Mouse (Mus musculus): ENCODE measurements around the gene Prpf31.
"Not testable (repeated sequence)": the region's sequence is repeated elsewhere in the genome, so short reads cannot be mapped to it uniquely, and the experiment has no call there.

Gene Prpf31

GRCm38 (mm10) chr7:3629543-3630477 is at the start of gene Prpf31, which contains the start of gene Tfpt:
Gene Prpf31 (plus strand): TSS chr7:3629985.
Gene Tfpt (minus strand): TSS chr7:3629929.
- ATAC-seq (ENCODE audit: insufficient number of reproducible peaks, low FRiP score, low TSS enrichment), result peak; percentile 80

GRCm38 (mm10) chr7:3580029-3580428 is 49.8 kb upstream of the Prpf31 start:
- no peak for ATAC-seq (ENCODE audit: insufficient number of reproducible peaks, low FRiP score, low TSS enrichment)

- ATAC-seq (ENCODE audit: insufficient number of reproducible peaks, low FRiP score, low TSS enrichment), result no peak
Observed at GRCm38 (mm10) chr7:3585763-3586162, 44.0 kb upstream of the Prpf31 start.

GRCm38 (mm10) chr7:3586255-3586654 is 43.5 kb upstream of the Prpf31 start:
- no peak for ATAC-seq (ENCODE audit: insufficient number of reproducible peaks, low FRiP score, low TSS enrichment)

DNA sequence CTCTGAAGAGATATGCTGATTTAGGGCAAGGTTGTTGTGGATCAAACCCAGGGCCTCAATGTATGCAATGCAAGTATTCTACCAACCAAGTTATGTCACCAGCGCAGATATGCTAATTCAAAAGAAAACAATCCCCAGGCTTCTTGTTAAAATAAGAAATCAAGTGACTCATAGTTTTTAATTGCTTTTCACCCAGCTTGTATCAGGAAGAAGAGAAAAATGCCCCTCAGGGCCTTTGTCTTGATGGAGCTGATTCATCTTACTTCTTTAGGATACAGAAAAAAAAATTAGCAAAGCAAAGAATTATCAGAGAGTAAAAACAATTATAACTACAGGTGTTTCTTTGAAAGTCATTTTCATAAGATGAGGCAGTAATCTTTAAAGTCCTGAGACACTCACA is 42.5 kb upstream of the Prpf31 start:
- ATAC-seq (ENCODE audit: insufficient number of reproducible peaks, low FRiP score, low TSS enrichment), result no peak

- no peak for ATAC-seq (ENCODE audit: insufficient number of reproducible peaks, low FRiP score, low TSS enrichment)
Observed at GRCm38 (mm10) chr7:3590550-3590949, 39.2 kb upstream of the Prpf31 start.

- ATAC-seq (ENCODE audit: insufficient number of reproducible peaks, low FRiP score, low TSS enrichment), result no peak
Observed at GRCm38 (mm10) chr7:3591534-3591933, 38.3 kb upstream of the Prpf31 start.

GRCm38 (mm10) chr7:3593855-3594254 is 35.9 kb upstream of the Prpf31 start:
- ATAC-seq (ENCODE audit: insufficient number of reproducible peaks, low FRiP score, low TSS enrichment), result no peak

- no peak for ATAC-seq (ENCODE audit: insufficient number of reproducible peaks, low FRiP score, low TSS enrichment)
Observed at GRCm38 (mm10) chr7:3594686-3595085, 35.1 kb upstream of the Prpf31 start.

GRCm38 (mm10) chr7:3595146-3595545 is 34.6 kb upstream of the Prpf31 start:
- ATAC-seq (ENCODE audit: insufficient number of reproducible peaks, low FRiP score, low TSS enrichment), result no peak

GRCm38 (mm10) chr7:3597755-3598154 is 32.0 kb upstream of the Prpf31 start:
- not testable (repeated sequence) for ATAC-seq (ENCODE audit: insufficient number of reproducible peaks, low FRiP score, low TSS enrichment)

DNA sequence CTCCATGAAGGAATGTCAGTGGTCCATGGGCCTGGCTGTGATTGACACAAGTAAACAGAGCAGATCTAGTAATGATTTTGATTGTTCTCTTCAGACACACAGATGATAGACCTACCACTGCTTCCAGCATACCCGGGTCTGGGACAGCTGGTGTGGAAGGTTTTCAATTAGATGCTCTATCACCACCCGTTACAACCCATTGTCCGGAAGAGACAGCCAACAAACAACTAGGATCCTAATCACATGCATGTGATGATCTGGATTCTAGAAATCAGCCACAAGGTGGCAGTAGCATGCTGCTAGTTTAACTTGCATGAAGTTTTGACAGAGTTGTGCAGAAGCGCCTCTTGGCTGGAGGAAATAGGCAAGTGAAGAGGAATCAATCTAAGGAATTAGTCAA is 28.7 kb upstream of the Prpf31 start:
- no peak for ATAC-seq (ENCODE audit: insufficient number of reproducible peaks, low FRiP score, low TSS enrichment)

DNA sequence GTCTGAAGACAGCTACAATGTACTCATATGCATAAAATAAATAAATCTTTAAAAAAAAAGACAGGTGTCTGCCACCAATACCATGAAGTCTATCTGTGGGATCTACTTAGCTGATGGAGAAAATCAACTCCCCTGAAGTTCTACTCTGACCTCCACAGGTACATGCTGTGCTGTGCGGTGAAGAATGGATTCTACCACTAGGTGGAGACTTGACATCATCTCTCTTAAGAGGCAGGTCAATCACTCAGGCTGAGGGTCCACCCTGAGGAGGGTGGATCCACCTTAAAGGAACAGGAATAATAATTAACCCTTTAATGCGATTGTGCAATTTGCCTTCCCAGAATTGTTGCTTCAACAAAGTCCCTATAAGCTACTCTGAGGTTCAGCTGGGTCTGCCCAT is 23.0 kb upstream of the Prpf31 start:
- ATAC-seq (ENCODE audit: insufficient number of reproducible peaks, low FRiP score, low TSS enrichment), result no peak

- ATAC-seq (ENCODE audit: insufficient number of reproducible peaks, low FRiP score, low TSS enrichment), result no peak
Observed at GRCm38 (mm10) chr7:3607391-3607790, 22.4 kb upstream of the Prpf31 start.

GRCm38 (mm10) chr7:3608668-3609067 is 21.1 kb upstream of the Prpf31 start:
- ATAC-seq (ENCODE audit: insufficient number of reproducible peaks, low FRiP score, low TSS enrichment), result no peak

DNA sequence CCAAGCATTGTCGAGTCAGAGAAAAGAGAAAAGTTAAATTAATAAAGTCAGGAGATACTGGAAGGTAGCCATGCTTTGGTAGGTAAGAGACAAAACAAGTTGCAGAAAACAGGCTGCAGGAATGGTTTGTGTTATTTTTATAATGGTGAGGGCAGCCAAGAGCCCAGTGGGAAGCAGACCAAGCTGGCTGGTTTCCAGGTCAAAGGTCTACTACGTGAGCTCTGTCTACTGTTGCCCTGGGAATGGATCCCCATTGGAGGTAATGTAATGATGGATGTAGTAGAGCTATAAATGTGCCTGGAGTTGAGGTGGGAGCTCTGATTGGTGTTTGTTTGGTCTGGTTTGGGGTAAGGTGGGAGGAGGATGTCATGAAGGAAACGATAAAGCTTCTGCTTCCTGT is 20.7 kb upstream of the Prpf31 start:
- ATAC-seq (ENCODE audit: insufficient number of reproducible peaks, low FRiP score, low TSS enrichment), result no peak

GRCm38 (mm10) chr7:3610437-3610836 is 19.3 kb upstream of the Prpf31 start:
- no peak for ATAC-seq (ENCODE audit: insufficient number of reproducible peaks, low FRiP score, low TSS enrichment)

DNA sequence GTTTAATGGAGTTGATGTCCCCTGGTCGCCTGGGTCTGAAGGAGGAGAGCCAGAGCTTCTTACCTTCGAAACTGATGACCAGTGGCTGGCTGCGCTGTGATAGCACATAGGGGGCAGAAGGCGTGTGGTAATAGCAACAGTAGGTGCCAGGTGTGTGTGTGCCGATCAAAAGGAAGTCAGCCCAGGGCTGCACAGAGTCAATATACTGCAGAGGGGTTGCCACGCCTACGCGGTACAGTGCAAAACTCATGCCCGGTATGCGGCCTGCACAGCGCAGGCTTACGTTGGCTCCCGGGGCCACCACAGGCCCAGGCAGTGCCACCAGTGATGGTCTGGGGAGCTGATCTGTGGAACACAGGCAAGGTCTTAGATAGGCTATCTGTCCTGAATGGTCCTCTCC is 18.8 kb upstream of the Prpf31 start:
- no peak for ATAC-seq (ENCODE audit: insufficient number of reproducible peaks, low FRiP score, low TSS enrichment)

DNA sequence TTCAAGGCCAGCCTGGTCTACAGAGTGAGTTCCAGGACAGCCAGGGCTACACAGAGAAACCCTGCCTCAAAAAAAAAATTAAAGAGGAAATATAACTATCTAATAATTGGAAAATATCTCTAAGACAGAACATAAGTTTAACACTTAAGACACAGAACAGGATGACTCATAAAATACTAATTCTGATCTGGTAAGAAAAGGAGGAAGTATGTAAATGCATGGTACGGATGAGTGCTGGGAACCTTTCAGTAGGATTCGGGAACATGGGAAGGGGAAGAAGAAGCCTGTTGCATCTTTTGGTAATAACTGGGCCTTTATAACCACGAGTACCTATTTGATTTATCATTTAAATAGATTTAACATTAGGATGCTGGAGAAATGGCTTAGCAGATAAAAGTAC is 15.8 kb upstream of the Prpf31 start:
- no peak for ATAC-seq (ENCODE audit: insufficient number of reproducible peaks, low FRiP score, low TSS enrichment)

- ATAC-seq (ENCODE audit: insufficient number of reproducible peaks, low FRiP score, low TSS enrichment), result no peak
Observed at GRCm38 (mm10) chr7:3616057-3616388, 13.8 kb upstream of the Prpf31 start, which contains the start of gene Oscar. Gene Oscar (minus strand): TSS chr7:3616157.

DNA sequence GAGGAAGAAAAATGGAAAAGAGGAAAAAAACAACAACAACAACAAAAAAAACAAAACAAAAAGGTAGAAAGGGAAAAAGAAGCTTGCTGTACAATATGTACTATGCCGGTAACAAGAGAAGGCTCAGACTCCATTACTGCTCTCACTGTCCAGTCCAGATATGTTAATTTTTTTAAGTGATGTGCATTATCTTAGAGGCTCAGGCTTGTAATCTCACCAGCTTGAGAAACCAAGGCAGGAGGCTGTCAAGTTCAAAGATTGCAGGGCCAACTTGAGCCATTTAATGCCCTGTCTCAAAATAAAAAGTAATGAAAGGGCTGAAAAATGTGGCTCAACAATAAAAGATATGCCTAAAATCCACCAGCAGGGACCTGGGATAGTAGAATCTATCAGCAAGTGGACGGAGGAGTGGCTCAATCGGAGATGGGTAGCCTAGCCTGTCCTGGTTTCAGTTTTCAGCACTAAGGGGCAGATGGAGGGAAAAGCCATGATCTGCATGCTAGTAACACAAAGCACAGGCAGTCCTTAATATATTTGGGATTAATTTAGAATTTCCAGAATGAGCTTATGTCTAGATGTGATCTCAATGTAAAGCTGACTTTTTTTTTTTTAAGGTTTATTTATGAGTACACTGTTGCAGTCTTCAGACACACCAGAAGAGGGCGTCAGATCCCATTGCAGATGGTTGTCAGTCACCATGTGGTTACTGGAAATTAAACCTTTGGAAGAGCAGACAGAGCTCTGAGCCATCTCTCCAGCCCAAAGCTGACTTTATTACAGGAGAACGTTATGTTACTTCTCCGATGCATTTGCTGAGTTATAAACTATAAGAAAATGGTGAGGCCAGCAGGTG is 13.2 kb upstream of the Prpf31 start:
- peak; percentile 36; the same call in 1 of the 2 replicates for ATAC-seq (ENCODE audit: insufficient number of reproducible peaks, low FRiP score, low TSS enrichment)

All from cerebellum, adult (tissue).